In the genomic region with DNA sequence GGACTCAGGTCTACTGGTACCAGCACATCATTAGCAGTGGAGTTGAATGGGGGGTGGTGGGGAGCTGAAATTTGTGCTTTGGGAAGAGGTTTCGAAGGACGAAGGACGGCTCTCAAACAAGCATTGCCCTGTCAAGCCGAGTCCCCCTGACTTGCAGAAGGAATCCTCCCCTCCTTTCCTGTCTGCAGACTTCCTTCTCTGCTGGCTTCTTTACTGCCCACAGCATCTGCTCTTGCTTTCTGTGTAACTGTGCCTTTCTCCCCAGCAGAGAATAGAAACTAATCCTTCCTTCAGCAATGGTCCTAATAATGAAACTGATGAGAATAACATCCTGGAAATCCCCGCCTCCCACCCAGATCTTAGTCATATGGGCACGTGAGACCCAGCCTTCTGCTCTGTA, we compare ENCODE assay signal across 16 mouse cellular contexts.
DNase-seq lines count a peak whose midpoint lies in the region; TF ChIP-seq lines count a peak whose summit lies in the region.
"Had no signal": no experiment of that assay in that cellular context is flagged by ENCODE, and none has a peak within 500 bp of the region (broad histone marks: within the 10 kb centered on the region; RNA-seq: fewer than 3 reads in every experiment).

No protein-coding gene starts in this region.

- TF ChIP-seq CTCF in layer of hippocampus, adult 2 months (conservative IDR thresholded peaks at IDR 0.05) = no peak
- TF ChIP-seq CTCF in olfactory bulb, adult 2 months (IDR thresholded peaks at IDR 0.05; ENCODE audit: insufficient read depth, low read depth, low read length) = no peak

- intact Hi-C loops in gastrocnemius, postnatal 14 days (cut with DNase I; ENCODE audit: low total_unique reads) = no loop called here

- WGBS in olfactory bulb, adult 2 months = 42% methylated on average over 6 of the region's 6 CpGs

- peaks cover 8% of the 10 kb centered on the region for H3K4me1 ChIP-seq in olfactory bulb, adult 2 months (ENCODE audit: control insufficient read depth, insufficient read depth, low read length)
- H3K4me1 ChIP-seq: forebrain, embryonic 12.5 days; hindbrain, embryonic 10.5 days had no signal

- no peak overlapping the region for H3K4me3 ChIP-seq in layer of hippocampus, adult 2 months
- H3K4me3 ChIP-seq in olfactory bulb, adult 2 months (ENCODE audit: insufficient read depth, low read depth, low read length) = no peak overlapping the region
- H3K4me3 ChIP-seq: embryonic facial prominence, embryonic 13.5 days; forebrain, embryonic 12.5 days; heart, adult 2 months; hindbrain, embryonic 10.5 days had no signal

- DNase-seq in layer of hippocampus, adult 2 months (ENCODE audit: low spot score in 2 of 2) = no peak
- no peak for DNase-seq in layer of hippocampus, adult 9-11 months
- DNase-seq in right cerebral cortex, adult 2 months (ENCODE audit: low spot score in 2 of 2) = peak; percentile 26 to 39
- no peak for DNase-seq in right cerebral cortex, postnatal 25 days
- DNase-seq in gastrocnemius, postnatal 14 days = no peak
- DNase-seq: adrenal gland, adult 2 months; adrenal gland, postnatal 36 days; cerebellum, adult 11-12 months; cerebellum, postnatal 36 days; forebrain, postnatal 0 days; heart, adult 2 months had no signal

- peak overlapping the region; percentile 68 for H3K27ac ChIP-seq in layer of hippocampus, adult 2 months
- 0 out of 2 replicates have a peak overlapping the region, but pooled peaks have one; percentile 16 for H3K27ac ChIP-seq in olfactory bulb, adult 2 months (ENCODE audit: insufficient read depth, low read depth, low read length)
- H3K27ac ChIP-seq: embryonic facial prominence, embryonic 13.5 days; forebrain, embryonic 12.5 days; heart, adult 2 months; hindbrain, embryonic 10.5 days; hindbrain, embryonic 14.5 days had no signal

- no peak for TF ChIP-seq POLR2A in olfactory bulb, adult 2 months (IDR thresholded peaks at IDR 0.05; ENCODE audit: insufficient read depth, low read depth, low read length)

Comparison
In these comparisons a context has a peak if more than half of its experiments do, and no peak if none do; other contexts are left out.
1. DNase-seq: peak in right cerebral cortex, adult 2 months (2 of 2); none in layer of hippocampus, adult 2 months (0 of 2), layer of hippocampus, adult 9-11 months (single experiment), right cerebral cortex, postnatal 25 days (single experiment) and gastrocnemius, postnatal 14 days (single experiment).